Mouse (Mus musculus) CD8-positive naive resting alpha-beta T cell, adult 2 months (primary cell): ENCODE data around the gene Fat3.

Experiments used
- DNase-seq, 2 experiments: peaks; one replicate each; pipeline ENCODE4 v3.0.0; 2022; ENCODE audit warnings: low read depth in 2 of 2, low spot score in 2 of 2

Gene Fat3

GRCm38 (mm10) chr9:16501186-16501711 lies at the start of gene Fat3:
TSS of gene Fat3 (minus strand) at chr9:16501285.
- DNase-seq = no peak

GRCm38 (mm10) chr9:16532884-16533283 lies 31.8 kb upstream of the Fat3 start:
- no peak for DNase-seq

- no peak for DNase-seq
Observed at GRCm38 (mm10) chr9:16517543-16517942, 16.5 kb upstream of the Fat3 start.

GRCm38 (mm10) chr9:16512005-16512404 lies 10.9 kb upstream of the Fat3 start:
- no peak for DNase-seq

- DNase-seq = no peak
Observed at GRCm38 (mm10) chr9:16503776-16504175, 2.7 kb upstream of the Fat3 start.

GRCm38 (mm10) chr9:16502673-16503343 lies 1.7 kb upstream of the Fat3 start:
- DNase-seq = no peak

- DNase-seq = no peak
Observed at GRCm38 (mm10) chr9:16501990-16502672, 1.0 kb upstream of the Fat3 start.

GRCm38 (mm10) chr9:16500382-16501185 lies 501 bp downstream of the Fat3 start:
- no peak for DNase-seq

- no peak for DNase-seq
Observed at GRCm38 (mm10) chr9:16499621-16500381, 1.3 kb downstream of the Fat3 start.

- DNase-seq = no peak
Observed at GRCm38 (mm10) chr9:16498876-16499275, 2.2 kb downstream of the Fat3 start.

- no peak for DNase-seq
Observed at GRCm38 (mm10) chr9:16497361-16497760, 3.7 kb downstream of the Fat3 start.

GRCm38 (mm10) chr9:16496331-16496730 lies 4.8 kb downstream of the Fat3 start:
- no peak for DNase-seq

GRCm38 (mm10) chr9:16489661-16490060 lies 11.4 kb downstream of the Fat3 start:
- no peak for DNase-seq

- no peak for DNase-seq
Observed at GRCm38 (mm10) chr9:16487565-16487964, 13.5 kb downstream of the Fat3 start.

GRCm38 (mm10) chr9:16486229-16486628 lies 14.9 kb downstream of the Fat3 start:
- DNase-seq = no peak

GRCm38 (mm10) chr9:16485173-16485572 lies 15.9 kb downstream of the Fat3 start:
- no peak for DNase-seq

- no peak for DNase-seq
Observed at GRCm38 (mm10) chr9:16484765-16485164, 16.3 kb downstream of the Fat3 start.

- DNase-seq = no peak
Observed at GRCm38 (mm10) chr9:16461491-16461890, 39.6 kb downstream of the Fat3 start.

GRCm38 (mm10) chr9:16460591-16460990 lies 40.5 kb downstream of the Fat3 start:
- DNase-seq = no peak

- DNase-seq = no peak
Observed at GRCm38 (mm10) chr9:16441930-16442329, 59.2 kb downstream of the Fat3 start.

- DNase-seq = no peak
Observed at GRCm38 (mm10) chr9:16440638-16441037, 60.4 kb downstream of the Fat3 start.
